Mouse (Mus musculus): Measurements from ENCODE around the gene Serf2. TPM values are rescaled to one million over a fixed set of nuclear protein-coding genes. Genes with fewer than 3 reads are reported as not detected.
A peak's percentile ranks its signal among the peaks of the same experiment; 100 is the strongest.
"Not testable (repeated sequence)": the region's sequence is repeated elsewhere in the genome, so short reads cannot be mapped to it uniquely, and the experiment has no call there.

Serf2 gene
- polyA plus RNA-seq, 1 experiment from 2014 or later = 468 TPM

GRCm38 (mm10) chr2:121472783-121473182, 23.8 kb downstream of the Serf2 start:
- H3K4me2 ChIP-seq (ENCODE audit: low read depth) = not testable (repeated sequence)

GRCm38 (mm10) chr2:121473301-121474179, 24.5 kb downstream of the Serf2 start, which contains the start of gene Mfap1b:
Gene Mfap1b (minus strand): TSS chr2:121474067.
- peak; percentile 88 for ATAC-seq (ENCODE audit: insufficient read depth, low FRiP score, low TSS enrichment)
- peak within 1 kb of the TSS; percentile 56 for H3K4me3 ChIP-seq (ENCODE audit: low read depth, low read length)
- not testable (repeated sequence) for H3K27me3 ChIP-seq (ENCODE audit: control insufficient read depth, insufficient read depth, low read length); H3K9me3 ChIP-seq (ENCODE audit: control insufficient read depth, low read length); H3K27ac ChIP-seq (ENCODE audit: low read depth, low read length); H3K4me1 ChIP-seq (ENCODE audit: control insufficient read depth, insufficient read depth, low read length); H3K36me3 ChIP-seq (ENCODE audit: control insufficient read depth, insufficient read depth, low read length)
- 5% methylated on average over 38 of the region's 41 CpGs for WGBS
- peak within 1 kb of the TSS; percentile 61 for H3K9ac ChIP-seq (ENCODE audit: low read length)
- DNase-seq (ENCODE audit: low spot score) = peak; percentile 83
- H3K4me2 ChIP-seq (ENCODE audit: low read depth) = peak within 1 kb of the TSS; percentile 56

More at GRCm38 (mm10) chr2:121472783-121473182, 23.8 kb downstream of the Serf2 start:
- not testable (repeated sequence) for H3K9me3 ChIP-seq (ENCODE audit: control insufficient read depth, low read length); H3K27ac ChIP-seq (ENCODE audit: low read depth, low read length); H3K36me3 ChIP-seq (ENCODE audit: control insufficient read depth, insufficient read depth, low read length); H3K4me1 ChIP-seq (ENCODE audit: control insufficient read depth, insufficient read depth, low read length); H3K27me3 ChIP-seq (ENCODE audit: control insufficient read depth, insufficient read depth, low read length); H3K9ac ChIP-seq (ENCODE audit: low read length); DNase-seq (ENCODE audit: low spot score); ATAC-seq (ENCODE audit: insufficient read depth, low FRiP score, low TSS enrichment); H3K4me3 ChIP-seq (ENCODE audit: low read depth, low read length)
- 90% methylated on average over 3 of the region's 3 CpGs for WGBS

- DNase-seq (ENCODE audit: low spot score) (no peak), ATAC-seq (ENCODE audit: insufficient read depth, low FRiP score, low TSS enrichment) (no peak)
- H3K4me1 ChIP-seq (ENCODE audit: control insufficient read depth, insufficient read depth, low read length) = no peaks in the 10 kb centered on the region
- H3K9me3 ChIP-seq (ENCODE audit: control insufficient read depth, low read length) = no peaks in the 10 kb centered on the region
- H3K27ac ChIP-seq (ENCODE audit: low read depth, low read length) = no peak overlapping the region
- no peaks in the 10 kb centered on the region for H3K36me3 ChIP-seq (ENCODE audit: control insufficient read depth, insufficient read depth, low read length)
- H3K27me3 ChIP-seq (ENCODE audit: control insufficient read depth, insufficient read depth, low read length) = no peaks in the 10 kb centered on the region
- H3K4me2 ChIP-seq (ENCODE audit: low read depth) = peak overlapping the region; percentile 31
- WGBS = 37% methylated on average over 8 of the region's 8 CpGs
- H3K4me3 ChIP-seq (ENCODE audit: low read depth, low read length) = peak overlapping the region; percentile 56
- 0 out of 2 replicates have a peak overlapping the region, but pooled peaks have one; percentile 23 for H3K9ac ChIP-seq (ENCODE audit: low read length)
Measured at GRCm38 (mm10) chr2:121474180-121474535, 25.2 kb downstream of the Serf2 start.

- not testable (repeated sequence) for ATAC-seq (ENCODE audit: insufficient read depth, low FRiP score, low TSS enrichment); H3K27me3 ChIP-seq (ENCODE audit: control insufficient read depth, insufficient read depth, low read length); H3K36me3 ChIP-seq (ENCODE audit: control insufficient read depth, insufficient read depth, low read length); H3K4me2 ChIP-seq (ENCODE audit: low read depth); DNase-seq (ENCODE audit: low spot score); H3K9ac ChIP-seq (ENCODE audit: low read length); H3K4me3 ChIP-seq (ENCODE audit: low read depth, low read length); H3K4me1 ChIP-seq (ENCODE audit: control insufficient read depth, insufficient read depth, low read length); H3K27ac ChIP-seq (ENCODE audit: low read depth, low read length); H3K9me3 ChIP-seq (ENCODE audit: control insufficient read depth, low read length)
- 100% methylated on average over 2 of the region's 2 CpGs for WGBS
Measured at GRCm38 (mm10) chr2:121475306-121475705, 26.3 kb downstream of the Serf2 start.

- no peak overlapping the region for H3K27ac ChIP-seq (ENCODE audit: low read depth, low read length)
- no peaks in the 10 kb centered on the region for H3K9me3 ChIP-seq (ENCODE audit: control insufficient read depth, low read length)
- H3K4me3 ChIP-seq (ENCODE audit: low read depth, low read length) = no peak overlapping the region
- H3K36me3 ChIP-seq (ENCODE audit: control insufficient read depth, insufficient read depth, low read length) = no peaks in the 10 kb centered on the region
- no peak for DNase-seq (ENCODE audit: low spot score)
- WGBS = 82% methylated on average over 3 of the region's 3 CpGs
- H3K27me3 ChIP-seq (ENCODE audit: control insufficient read depth, insufficient read depth, low read length) = no peaks in the 10 kb centered on the region
- no peak for ATAC-seq (ENCODE audit: insufficient read depth, low FRiP score, low TSS enrichment)
- H3K4me1 ChIP-seq (ENCODE audit: control insufficient read depth, insufficient read depth, low read length) = no peaks in the 10 kb centered on the region
- H3K4me2 ChIP-seq (ENCODE audit: low read depth) = no peak overlapping the region
- no peak overlapping the region for H3K9ac ChIP-seq (ENCODE audit: low read length)
Measured at GRCm38 (mm10) chr2:121477491-121478266, 28.7 kb downstream of the Serf2 start.

- H3K4me2 ChIP-seq (ENCODE audit: low read depth) = no peak overlapping the region
- 61% methylated on average over 3 of the region's 3 CpGs for whole genome bisulfite sequencing
- H3K4me3 ChIP-seq (ENCODE audit: low read depth, low read length) = no peak overlapping the region
- ATAC-seq (ENCODE audit: insufficient read depth, low FRiP score, low TSS enrichment) = no peak
- H3K27me3 ChIP-seq (ENCODE audit: control insufficient read depth, insufficient read depth, low read length) = no peaks in the 10 kb centered on the region
- no peak overlapping the region for H3K9ac ChIP-seq (ENCODE audit: low read length)
- H3K27ac ChIP-seq (ENCODE audit: low read depth, low read length) = no peak overlapping the region
- H3K4me1 ChIP-seq (ENCODE audit: control insufficient read depth, insufficient read depth, low read length) = no peaks in the 10 kb centered on the region
- no peaks in the 10 kb centered on the region for H3K36me3 ChIP-seq (ENCODE audit: control insufficient read depth, insufficient read depth, low read length)
- DNase-seq (ENCODE audit: low spot score) = no peak
- H3K9me3 ChIP-seq (ENCODE audit: control insufficient read depth, low read length) = no peaks in the 10 kb centered on the region
Measured at GRCm38 (mm10) chr2:121480498-121480897, 31.5 kb downstream of the Serf2 start.

GRCm38 (mm10) chr2:121480916-121481315, 31.9 kb downstream of the Serf2 start:
- DNase-seq (ENCODE audit: low spot score); H3K36me3 ChIP-seq (ENCODE audit: control insufficient read depth, insufficient read depth, low read length); H3K27me3 ChIP-seq (ENCODE audit: control insufficient read depth, insufficient read depth, low read length); H3K4me2 ChIP-seq (ENCODE audit: low read depth); H3K4me3 ChIP-seq (ENCODE audit: low read depth, low read length); ATAC-seq (ENCODE audit: insufficient read depth, low FRiP score, low TSS enrichment); H3K9me3 ChIP-seq (ENCODE audit: control insufficient read depth, low read length); H3K9ac ChIP-seq (ENCODE audit: low read length); H3K27ac ChIP-seq (ENCODE audit: low read depth, low read length); H3K4me1 ChIP-seq (ENCODE audit: control insufficient read depth, insufficient read depth, low read length): not testable (repeated sequence)
- 87% methylated on average over 13 of the region's 13 CpGs for WGBS

GRCm38 (mm10) chr2:121483576-121483975, 34.6 kb downstream of the Serf2 start:
- Histone ChIP-seq H3K4me3 (ENCODE audit: low read depth, low read length) (no peak overlapping the region), H3K4me1 (ENCODE audit: control insufficient read depth, insufficient read depth, low read length) (no peaks in the 10 kb centered on the region), H3K27ac (ENCODE audit: low read depth, low read length) (no peak overlapping the region), H3K36me3 (ENCODE audit: control insufficient read depth, insufficient read depth, low read length) (no peaks in the 10 kb centered on the region), H3K9me3 (ENCODE audit: control insufficient read depth, low read length) (no peaks in the 10 kb centered on the region), H3K9ac (ENCODE audit: low read length) (no peak overlapping the region), H3K27me3 (ENCODE audit: control insufficient read depth, insufficient read depth, low read length) (no peaks in the 10 kb centered on the region), H3K4me2 (ENCODE audit: low read depth) (no peak overlapping the region)
- DNase-seq (ENCODE audit: low spot score) (no peak), ATAC-seq (ENCODE audit: insufficient read depth, low FRiP score, low TSS enrichment) (no peak)
- 20% methylated on average over 8 of the region's 8 CpGs for WGBS
